Mouse (Mus musculus): ENCODE measurements around the gene Spats2l. TPM values are rescaled to one million over a fixed set of nuclear protein-coding genes. Genes with fewer than 3 reads are reported as not detected.
A peak's percentile ranks its signal among the peaks of the same experiment; 100 is the strongest.

The Spats2l gene
- total and polyA plus RNA-seq, 3 experiments: 5.1 to 7.2 (median 6.1) TPM

GRCm38 (mm10) chr1:57875512-57875911 lies 101.5 kb downstream of the Spats2l start:
- H3K27me3 ChIP-seq (ENCODE audit: control insufficient read depth, insufficient read depth, low read length): no peaks in the 10 kb centered on the region
- intact Hi-C loops (cut with DNase I): no loop called here
- TF ChIP-seq CTCF (IDR thresholded peaks at IDR 0.05): no peak
- TF ChIP-seq EP300 (IDR thresholded peaks at IDR 0.05; ENCODE audit: insufficient read depth, low read depth, low read length): no peak
- TF ChIP-seq POLR2A (IDR thresholded peaks at IDR 0.05; ENCODE audit: insufficient read depth, low read depth, low read length): no peak
- no peak overlapping the region for H3K27ac ChIP-seq
- no peak overlapping the region for H3K9ac ChIP-seq (ENCODE audit: low read depth, low read length)
- DNase-seq: no peak
- H3K4me3 ChIP-seq: no peak overlapping the region
- no peaks in the 10 kb centered on the region for H3K4me1 ChIP-seq (ENCODE audit: control insufficient read depth, insufficient read depth, low read length)
- no peaks in the 10 kb centered on the region for H3K36me3 ChIP-seq (ENCODE audit: control insufficient read depth, insufficient read depth, low read length)
- 83% methylated on average over 7 of the region's 7 CpGs for WGBS
- no peaks in the 10 kb centered on the region for H3K79me2 ChIP-seq (replicated peaks; ENCODE audit: control insufficient read depth, insufficient read depth, low read length)

- no peaks in the 10 kb centered on the region for H3K4me1 ChIP-seq (ENCODE audit: control insufficient read depth, insufficient read depth, low read length)
- WGBS: 84% methylated on average over 6 of the region's 6 CpGs
- no peaks in the 10 kb centered on the region for H3K36me3 ChIP-seq (ENCODE audit: control insufficient read depth, insufficient read depth, low read length)
- H3K27ac ChIP-seq: no peak overlapping the region
- H3K4me3 ChIP-seq: no peak overlapping the region
- H3K9ac ChIP-seq (ENCODE audit: low read depth, low read length): no peak overlapping the region
- no peaks in the 10 kb centered on the region for H3K79me2 ChIP-seq (replicated peaks; ENCODE audit: control insufficient read depth, insufficient read depth, low read length)
- no peak for TF ChIP-seq EP300 (IDR thresholded peaks at IDR 0.05; ENCODE audit: insufficient read depth, low read depth, low read length)
- TF ChIP-seq CTCF (IDR thresholded peaks at IDR 0.05): no peak
- TF ChIP-seq POLR2A (IDR thresholded peaks at IDR 0.05; ENCODE audit: insufficient read depth, low read depth, low read length): no peak
- intact Hi-C loops (cut with DNase I): no loop called here
- DNase-seq: no peak
- H3K27me3 ChIP-seq (ENCODE audit: control insufficient read depth, insufficient read depth, low read length): no peaks in the 10 kb centered on the region
Measured at GRCm38 (mm10) chr1:57878957-57879356, 105.0 kb downstream of the Spats2l start.

DNA sequence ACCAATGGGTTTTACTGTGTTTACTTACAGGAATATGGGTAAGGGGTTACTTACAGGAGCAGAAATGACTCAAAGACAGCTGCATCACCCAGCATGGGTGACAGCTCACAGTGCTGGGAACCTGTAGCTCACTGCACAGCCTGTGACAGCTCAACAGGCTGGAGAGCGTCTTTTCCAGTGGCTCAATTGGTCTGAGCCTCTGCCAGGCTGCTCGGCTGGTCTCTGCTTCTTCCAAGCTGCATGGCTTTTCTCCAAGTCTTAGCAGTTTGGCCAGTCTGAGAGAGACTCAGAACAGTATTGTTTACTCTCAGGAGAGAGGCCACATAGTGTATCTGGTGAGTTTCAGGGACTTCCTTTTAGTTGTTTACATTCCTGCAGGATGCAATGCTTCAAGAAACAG lies 110.9 kb downstream of the Spats2l start:
- H3K27me3 ChIP-seq (ENCODE audit: control insufficient read depth, insufficient read depth, low read length): no peaks in the 10 kb centered on the region

DNA sequence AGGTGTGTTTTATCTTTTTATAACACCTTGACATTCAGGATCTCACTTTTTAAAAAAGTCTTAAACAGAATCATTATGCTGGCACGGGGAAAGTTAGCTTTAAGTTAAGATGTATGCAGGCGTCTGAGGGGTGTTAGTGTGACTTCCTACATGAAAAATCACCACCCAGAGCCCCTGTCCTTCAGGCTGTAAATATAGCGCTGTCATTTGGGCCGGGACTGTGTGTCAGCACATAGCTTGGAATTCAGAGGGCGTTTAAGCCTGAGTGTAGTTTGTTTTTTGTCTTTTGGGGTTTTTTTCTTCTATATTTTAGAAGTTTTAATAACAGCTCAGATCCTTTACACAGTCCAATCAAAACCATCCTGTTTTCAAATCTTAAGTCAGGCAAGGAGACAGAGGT lies 115.8 kb downstream of the Spats2l start:
- intact Hi-C loops (cut with DNase I): no loop called here
- 30% methylated on average over 5 of the region's 5 CpGs for WGBS
- H3K79me2 ChIP-seq (replicated peaks; ENCODE audit: control insufficient read depth, insufficient read depth, low read length): no peaks in the 10 kb centered on the region
- TF ChIP-seq EP300 (IDR thresholded peaks at IDR 0.05; ENCODE audit: insufficient read depth, low read depth, low read length) (no peak), POLR2A (IDR thresholded peaks at IDR 0.05; ENCODE audit: insufficient read depth, low read depth, low read length) (no peak), CTCF (IDR thresholded peaks at IDR 0.05) (no peak)
- no peak overlapping the region for H3K4me3 ChIP-seq
- peaks cover 7% of the 10 kb centered on the region for H3K4me1 ChIP-seq (ENCODE audit: control insufficient read depth, insufficient read depth, low read length)
- peaks cover 2% of the 10 kb centered on the region for H3K36me3 ChIP-seq (ENCODE audit: control insufficient read depth, insufficient read depth, low read length)
- no peak for DNase-seq
- H3K27ac ChIP-seq: peak overlapping the region; percentile 30
- H3K27me3 ChIP-seq (ENCODE audit: control insufficient read depth, insufficient read depth, low read length): no peaks in the 10 kb centered on the region
- H3K9ac ChIP-seq (ENCODE audit: low read depth, low read length): no peak overlapping the region

More for the DNA sequence above, 110.9 kb downstream of the Spats2l start:
- peak in 1 of 2 experiments; percentile 45 for DNase-seq
- no peaks in the 10 kb centered on the region; the same call in 1 of the 2 replicates for H3K36me3 ChIP-seq (ENCODE audit: control insufficient read depth, insufficient read depth, low read length)
- H3K4me3 ChIP-seq: no peak overlapping the region
- no peaks in the 10 kb centered on the region for H3K4me1 ChIP-seq (ENCODE audit: control insufficient read depth, insufficient read depth, low read length)
- intact Hi-C loops (cut with DNase I): no loop called here
- TF ChIP-seq CTCF (IDR thresholded peaks at IDR 0.05): no peak
- TF ChIP-seq POLR2A (IDR thresholded peaks at IDR 0.05; ENCODE audit: insufficient read depth, low read depth, low read length): no peak
- no peak for TF ChIP-seq EP300 (IDR thresholded peaks at IDR 0.05; ENCODE audit: insufficient read depth, low read depth, low read length)
- H3K79me2 ChIP-seq (replicated peaks; ENCODE audit: control insufficient read depth, insufficient read depth, low read length): no peaks in the 10 kb centered on the region
- WGBS: 32% methylated on average over 2 of the region's 2 CpGs
- no peak overlapping the region for H3K27ac ChIP-seq
- H3K9ac ChIP-seq (ENCODE audit: low read depth, low read length): no peak overlapping the region

GRCm38 (mm10) chr1:57890259-57890902 lies 116.4 kb downstream of the Spats2l start:
- TF ChIP-seq CTCF (IDR thresholded peaks at IDR 0.05): no peak
- no peak for TF ChIP-seq EP300 (IDR thresholded peaks at IDR 0.05; ENCODE audit: insufficient read depth, low read depth, low read length)
- no peak for TF ChIP-seq POLR2A (IDR thresholded peaks at IDR 0.05; ENCODE audit: insufficient read depth, low read depth, low read length)
- peaks cover 2% of the 10 kb centered on the region for H3K36me3 ChIP-seq (ENCODE audit: control insufficient read depth, insufficient read depth, low read length)
- intact Hi-C loops (cut with DNase I): no loop called here
- H3K27me3 ChIP-seq (ENCODE audit: control insufficient read depth, insufficient read depth, low read length): no peaks in the 10 kb centered on the region
- H3K4me1 ChIP-seq (ENCODE audit: control insufficient read depth, insufficient read depth, low read length): peaks cover 7% of the 10 kb centered on the region
- 17% methylated on average over 5 of the region's 5 CpGs for WGBS
- H3K9ac ChIP-seq (ENCODE audit: low read depth, low read length): no peak overlapping the region
- peak overlapping the region; percentile 30 for H3K27ac ChIP-seq
- peak; percentile 37 to 51 for DNase-seq
- H3K4me3 ChIP-seq: no peak overlapping the region; the same call in 1 of the 2 replicates
- no peaks in the 10 kb centered on the region for H3K79me2 ChIP-seq (replicated peaks; ENCODE audit: control insufficient read depth, insufficient read depth, low read length)

DNA sequence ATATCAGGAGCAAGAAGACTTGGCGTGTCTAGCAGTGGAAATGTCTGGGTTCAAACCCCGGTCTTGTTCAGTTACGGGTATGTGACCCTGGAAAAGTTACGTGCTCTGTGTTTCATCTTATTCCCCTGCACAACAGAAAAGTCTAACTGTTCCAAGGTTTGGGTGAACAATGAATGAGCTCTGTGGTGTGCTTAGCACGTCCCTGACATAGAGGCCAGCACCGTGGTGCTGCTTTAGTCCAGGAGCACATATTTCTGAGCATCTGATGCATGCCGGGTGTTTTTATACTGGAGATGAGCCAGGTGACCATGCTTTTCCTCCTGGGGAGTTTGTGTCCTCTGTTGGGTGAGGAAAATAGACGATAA lies 116.9 kb downstream of the Spats2l start:
- peak overlapping the region; percentile 30 for H3K27ac ChIP-seq
- intact Hi-C loops (cut with DNase I): no loop called here
- no peak overlapping the region for H3K4me3 ChIP-seq
- TF ChIP-seq CTCF (IDR thresholded peaks at IDR 0.05): no peak
- TF ChIP-seq POLR2A (IDR thresholded peaks at IDR 0.05; ENCODE audit: insufficient read depth, low read depth, low read length): no peak
- TF ChIP-seq EP300 (IDR thresholded peaks at IDR 0.05; ENCODE audit: insufficient read depth, low read depth, low read length): no peak
- peaks cover 2% of the 10 kb centered on the region for H3K36me3 ChIP-seq (ENCODE audit: control insufficient read depth, insufficient read depth, low read length)
- H3K79me2 ChIP-seq (replicated peaks; ENCODE audit: control insufficient read depth, insufficient read depth, low read length): no peaks in the 10 kb centered on the region
- 57% methylated on average over 8 of the region's 8 CpGs for WGBS
- no peak for DNase-seq
- no peak overlapping the region for H3K9ac ChIP-seq (ENCODE audit: low read depth, low read length)
- H3K4me1 ChIP-seq (ENCODE audit: control insufficient read depth, insufficient read depth, low read length): peaks cover 7% of the 10 kb centered on the region
- no peaks in the 10 kb centered on the region for H3K27me3 ChIP-seq (ENCODE audit: control insufficient read depth, insufficient read depth, low read length)
